Mouse (Mus musculus) midbrain, postnatal 0 days (tissue): Measurements from ENCODE around the gene Car14. TPM values are rescaled to one million over a fixed set of nuclear protein-coding genes. Genes with fewer than 3 reads are reported as not detected.

Experiments
- ATAC-seq: fragments of 200-750 bp; cut with Nextera tagmentation; 2 replicates; pipeline ENCODE4 v1.8.0; 2017; ENCODE audit warnings: moderate number of reproducible peaks, mild to moderate bottlenecking, moderate TSS enrichment, moderate library complexity; ENCODE audit not compliant: low FRiP score
- DNase-seq: peaks from one replicate; pipeline ENCODE4 v3.0.0-alpha.2; 2015; ENCODE audit warnings: low spot score
- H3K27ac ChIP-seq: fragments of 300-500 bp; sonication (generic); 2 replicates; pipeline ENCODE4 v1.5.1; 2014; ENCODE audit warnings: low read depth, mild to moderate bottlenecking, low read length, mixed read lengths
- H3K27me3 ChIP-seq: fragments of 300-500 bp; sonication (generic); 2 replicates; pipeline ENCODE4 v1.6.1; 2014; ENCODE audit warnings: low read length, control low read depth, mixed read lengths; ENCODE audit not compliant: insufficient read depth
- H3K36me3 ChIP-seq: fragments of 300-500 bp; sonication (generic); 2 replicates; pipeline ENCODE4 v1.6.1; 2014; ENCODE audit warnings: low read length, control low read depth, mixed read lengths; ENCODE audit not compliant: insufficient read depth
- H3K4me1 ChIP-seq: fragments of 300-500 bp; sonication (generic); 2 replicates; pipeline ENCODE4 v1.6.1; 2014; ENCODE audit warnings: mild to moderate bottlenecking, control low read depth, antibody characterized with exemption, low read length, mixed read lengths; ENCODE audit not compliant: insufficient read depth
- H3K4me2 ChIP-seq: fragments of 300-500 bp; sonication (generic); 2 replicates; pipeline ENCODE4 v1.6.1; 2014; ENCODE audit warnings: low read depth, mild to moderate bottlenecking, low read length, mixed read lengths; ENCODE audit not compliant: poor library complexity, severe bottlenecking
- H3K4me3 ChIP-seq: fragments of 300-500 bp; sonication (generic); 2 replicates; pipeline ENCODE4 v1.5.1; 2014; ENCODE audit warnings: low read depth, mild to moderate bottlenecking, low read length, moderate library complexity
- H3K9ac ChIP-seq: fragments of 300-500 bp; sonication (generic); replicated peaks from 2 replicates; pipeline ENCODE4 v1.6.1; 2014; ENCODE audit warnings: mild to moderate bottlenecking, low read length, moderate library complexity, mixed read lengths; ENCODE audit not compliant: poor library complexity, severe bottlenecking
- H3K9me3 ChIP-seq: fragments of 300-500 bp; sonication (generic); 2 replicates; pipeline ENCODE4 v1.6.1; 2016; ENCODE audit warnings: low read length, control low read depth
- CTCF ChIP-seq: IDR thresholded peaks from 2 replicates; pipeline ENCODE4 v1.5.1; 2016; ENCODE audit warnings: antibody characterized with exemption, mild to moderate bottlenecking
- WGBS: fragments of 180-500 bp; shearing (Covaris S2); extraction: QIAGEN DNeasy Blood & Tissue Kit; methylation state at CpG from one replicate; pipeline ENCODE4 v1.1.7; 2014; 5-methylcytosine and 5-hydroxymethylcytosine counted together
- polyA plus RNA-seq: library from polyadenylated mRNA; unstranded; fragments of >200 nt; fragmentation: Nextera tagmentation; extraction: Ambion mirVana; gene quantifications from 2 replicates; pipeline ENCODE4 v1.2.1, GENCODE M21; 2015
- total RNA-seq: library from RNA; depleted of rRNA; stranded (reverse); fragments of >200 nt; gene quantifications from 2 replicates; pipeline ENCODE4 v1.2.3, GENCODE M21; 2014

The Car14 gene
- total and polyA plus RNA-seq, 2 experiments from 2014 or later = 5.1 to 7.5 TPM

DNA sequence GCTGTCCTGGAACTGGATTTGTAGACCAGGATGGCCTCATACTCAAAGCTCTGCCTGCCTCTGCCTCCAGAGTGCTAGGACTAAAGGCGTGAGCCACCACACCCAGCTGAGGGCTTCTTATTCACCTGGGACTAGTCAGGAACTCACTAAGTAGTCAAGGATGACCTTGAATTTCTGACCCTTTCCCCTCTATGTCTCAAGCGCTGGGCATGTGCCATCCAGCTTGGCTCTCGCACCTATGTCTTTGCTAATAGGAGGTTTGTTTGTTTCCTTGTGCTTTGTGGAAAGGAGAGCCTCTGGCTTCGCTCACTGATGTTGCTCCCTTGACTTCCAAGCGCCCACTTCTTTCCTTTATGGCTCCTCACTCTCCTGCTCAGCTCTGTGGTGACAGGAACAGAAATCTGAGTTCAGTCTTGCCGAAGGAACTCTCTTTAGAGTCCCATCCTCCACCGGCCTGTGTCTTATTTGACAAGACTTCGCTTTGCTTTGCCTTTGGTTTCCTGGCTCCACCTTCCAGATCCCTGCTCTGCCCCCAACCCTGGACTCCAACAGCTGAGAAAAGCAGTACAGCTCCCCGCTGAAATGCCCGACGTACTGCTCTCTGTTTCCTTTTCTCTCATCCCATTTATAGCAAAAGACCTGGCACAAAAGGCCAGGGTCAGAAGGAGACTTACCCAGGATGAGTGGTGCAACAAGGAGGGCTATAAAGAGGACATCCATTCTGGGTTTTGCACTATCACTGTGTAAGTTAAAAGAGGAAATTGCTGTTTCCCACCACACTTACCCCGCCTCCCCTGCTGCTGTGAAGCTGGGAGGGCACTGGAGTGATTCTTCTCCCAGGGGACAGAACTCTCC, 13.1 kb downstream of the Car14 start, which contains the start of gene BC028528:
BC028528 (minus strand) TSS at position 795 of the 855 bp plus-strand sequence.
- 26% methylated on average over 12 of the region's 12 CpGs for WGBS
- no peak for TF ChIP-seq CTCF
- Histone ChIP-seq H3K4me1 (0 out of 2 replicates have a peak, but pooled peaks cover 4% of the 10 kb centered on the region), H3K4me3 (0 out of 2 replicates have a peak within 1 kb of the TSS, but pooled peaks have one; percentile 10), H3K36me3 (no peaks in the 10 kb centered on the region), H3K4me2 (peak within 1 kb of the TSS; percentile 7; the same call in 1 of the 2 replicates), H3K27ac (peak within 1 kb of the TSS; percentile 51), H3K27me3 (no peaks in the 10 kb centered on the region), H3K9ac (no peak within 1 kb of the TSS), H3K9me3 (no peaks in the 10 kb centered on the region)
- DNase-seq (no peak), ATAC-seq (no peak)

- TF ChIP-seq CTCF = no peak
- H3K4me2 ChIP-seq = no peak overlapping the region
Measured at GRCm38 (mm10) chr3:95889664-95890063, 14.8 kb downstream of the Car14 start.

DNA sequence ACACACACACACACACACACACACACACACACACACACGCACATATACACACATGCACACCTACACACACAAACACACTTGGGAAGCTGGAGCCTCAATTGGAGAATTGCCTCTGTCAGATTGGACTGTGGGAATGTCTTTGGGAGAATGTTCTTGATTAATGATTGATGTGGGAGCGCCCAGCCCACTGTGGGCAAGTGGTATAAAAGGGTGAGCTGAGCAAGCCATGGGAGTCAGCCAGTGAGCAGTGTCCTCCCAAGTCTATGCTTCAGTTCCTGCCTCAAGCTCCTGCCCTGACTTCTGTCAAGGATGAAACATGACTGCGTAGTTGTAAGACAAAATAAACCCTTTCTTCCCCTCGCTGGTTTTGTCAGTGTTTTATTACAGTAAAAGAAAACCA, 16.9 kb downstream of the Car14 start:
- no peak for TF ChIP-seq CTCF
- Histone ChIP-seq H3K4me1 (0 out of 2 replicates have a peak, but pooled peaks cover 4% of the 10 kb centered on the region), H3K27me3 (no peaks in the 10 kb centered on the region), H3K36me3 (no peaks in the 10 kb centered on the region), H3K4me2 (no peak overlapping the region), H3K27ac (no peak overlapping the region), H3K9me3 (no peaks in the 10 kb centered on the region), H3K4me3 (no peak overlapping the region), H3K9ac (no peak overlapping the region)
- ATAC-seq (no peak), DNase-seq (no peak)
- 82% methylated on average over 4 of the region's 4 CpGs for WGBS

More at GRCm38 (mm10) chr3:95889664-95890063, 14.8 kb downstream of the Car14 start:
- H3K9ac ChIP-seq = no peak overlapping the region
- no peaks in the 10 kb centered on the region for H3K27me3 ChIP-seq
- no peaks in the 10 kb centered on the region for H3K9me3 ChIP-seq
- no peaks in the 10 kb centered on the region for H3K4me1 ChIP-seq
- WGBS = 84% methylated on average over 3 of the region's 3 CpGs
- H3K27ac ChIP-seq = no peak overlapping the region
- no peaks in the 10 kb centered on the region for H3K36me3 ChIP-seq
- ATAC-seq (no peak), DNase-seq (no peak)
- no peak overlapping the region for H3K4me3 ChIP-seq

DNA sequence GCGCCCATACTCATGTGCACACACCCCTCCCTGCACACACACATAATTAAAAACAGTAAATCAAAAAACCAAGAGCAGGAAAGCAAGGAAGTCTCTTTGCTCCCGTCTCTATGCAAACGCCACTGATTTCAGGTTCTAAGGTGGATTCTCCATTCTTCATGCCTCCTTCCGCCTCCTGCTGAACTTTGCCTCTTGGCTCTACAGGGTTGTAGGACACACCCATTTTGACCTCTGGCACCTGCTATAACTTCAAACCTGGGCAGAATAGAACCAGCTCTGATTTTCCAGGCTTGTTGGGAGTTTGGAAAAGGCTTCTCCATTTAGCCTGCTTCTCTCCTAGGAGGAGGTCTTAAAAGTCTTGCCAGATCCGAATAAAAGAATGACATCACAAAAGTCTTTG, 20.1 kb downstream of the Car14 start:
- H3K9ac ChIP-seq = no peak overlapping the region
- no peaks in the 10 kb centered on the region for H3K9me3 ChIP-seq
- DNase-seq (no peak), ATAC-seq (no peak)
- H3K4me1 ChIP-seq = 0 out of 2 replicates have a peak, but pooled peaks cover 4% of the 10 kb centered on the region
- no peak overlapping the region for H3K4me2 ChIP-seq
- H3K4me3 ChIP-seq = no peak overlapping the region
- no peak overlapping the region for H3K27ac ChIP-seq
- TF ChIP-seq CTCF = no peak
- no peaks in the 10 kb centered on the region; the same call in 1 of the 2 replicates for H3K27me3 ChIP-seq
- no peaks in the 10 kb centered on the region for H3K36me3 ChIP-seq
- 85% methylated on average over 5 of the region's 5 CpGs for WGBS

- Histone ChIP-seq H3K4me2 (peak overlapping the region; percentile 96), H3K9ac (peak overlapping the region; percentile 44; the same call in 1 of the 2 replicates), H3K27ac (peak overlapping the region; percentile 39; the same call in 1 of the 2 replicates), H3K4me3 (peak overlapping the region; percentile 47), H3K27me3 (no peaks in the 10 kb centered on the region; the same call in 1 of the 2 replicates), H3K9me3 (no peaks in the 10 kb centered on the region), H3K4me1 (0 out of 2 replicates have a peak, but pooled peaks cover 4% of the 10 kb centered on the region), H3K36me3 (no peaks in the 10 kb centered on the region)
- WGBS = 3% methylated on average over 24 of the region's 24 CpGs
- peak; percentile 64 for TF ChIP-seq CTCF
- no peak for ATAC-seq
- peak; percentile 76 for DNase-seq
Measured at GRCm38 (mm10) chr3:95882816-95883425, 21.6 kb downstream of the Car14 start.
